Mouse (Mus musculus): Measurements from ENCODE around the gene Lemd1. TPM values are rescaled to one million over a fixed set of nuclear protein-coding genes. Genes with fewer than 3 reads are reported as not detected.
"Not testable (repeated sequence)": the region's sequence is repeated elsewhere in the genome, so short reads cannot be mapped to it uniquely, and the experiment has no call there.

Gene Lemd1
- polyA plus RNA-seq, 1 experiment: not detected

GRCm38 (mm10) chr1:132267959-132268358, 76.7 kb downstream of the Lemd1 start:
- Histone ChIP-seq H3K4me1 (ENCODE audit: control insufficient read depth, insufficient read depth, low read length) (no peaks in the 10 kb centered on the region), H3K27ac (ENCODE audit: control insufficient read depth, insufficient read depth, low read depth, low read length, poor library complexity) (no peak overlapping the region), H3K4me3 (replicated peaks; ENCODE audit: control insufficient read depth, low read depth, low read length) (no peak overlapping the region)
- TF ChIP-seq CTCF (IDR thresholded peaks at IDR 0.05; ENCODE audit: control insufficient read depth, insufficient read depth, low read length) (no peak), POLR2A (IDR thresholded peaks at IDR 0.05; ENCODE audit: borderline replicate concordance, control insufficient read depth, low read depth, low read length) (no peak)
- WGBS: 71% methylated on average over 2 of the region's 2 CpGs

DNA sequence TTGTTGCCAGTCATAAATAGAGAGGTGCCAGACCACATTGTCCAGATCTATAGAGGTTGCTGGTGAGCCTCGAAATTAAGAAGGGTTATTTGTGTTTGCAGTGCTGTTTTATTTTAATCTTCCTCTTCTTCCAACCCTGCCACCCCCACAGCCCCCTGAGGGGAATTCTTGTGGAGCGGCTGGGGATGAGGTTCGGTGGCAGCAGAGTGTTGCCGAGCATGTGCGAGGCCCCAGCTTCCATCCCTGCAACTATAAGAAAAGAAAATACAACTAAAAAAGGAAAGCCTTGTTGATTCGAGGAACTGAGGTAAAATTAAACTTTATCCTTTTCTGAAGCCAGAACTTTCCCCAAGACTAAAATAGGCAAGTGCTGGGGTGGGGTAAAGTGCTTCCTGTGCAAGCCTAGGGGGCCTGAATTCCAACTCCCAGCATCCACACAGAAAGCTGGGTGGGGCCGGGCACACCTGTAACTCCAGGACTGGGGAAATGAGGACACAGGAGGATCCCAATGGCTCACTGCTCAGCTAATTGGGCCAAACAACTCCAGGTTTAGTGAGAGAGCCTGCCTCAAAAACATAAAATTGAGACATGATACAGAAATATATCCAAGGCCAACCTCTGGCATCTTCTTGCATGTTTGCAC, 77.3 kb downstream of the Lemd1 start:
- no peak for TF ChIP-seq POLR2A (IDR thresholded peaks at IDR 0.05; ENCODE audit: borderline replicate concordance, control insufficient read depth, low read depth, low read length)
- no peaks in the 10 kb centered on the region for H3K4me1 ChIP-seq (ENCODE audit: control insufficient read depth, insufficient read depth, low read length)
- 74% methylated on average over 7 of the region's 7 CpGs for WGBS
- no peak overlapping the region for H3K27ac ChIP-seq (ENCODE audit: control insufficient read depth, insufficient read depth, low read depth, low read length, poor library complexity)
- no peak overlapping the region for H3K4me3 ChIP-seq (replicated peaks; ENCODE audit: control insufficient read depth, low read depth, low read length)

GRCm38 (mm10) chr1:132271237-132271636, 80.0 kb downstream of the Lemd1 start:
- H3K27ac ChIP-seq (ENCODE audit: control insufficient read depth, insufficient read depth, low read depth, low read length, poor library complexity): no peak overlapping the region
- WGBS: 84% methylated on average over 3 of the region's 3 CpGs

DNA sequence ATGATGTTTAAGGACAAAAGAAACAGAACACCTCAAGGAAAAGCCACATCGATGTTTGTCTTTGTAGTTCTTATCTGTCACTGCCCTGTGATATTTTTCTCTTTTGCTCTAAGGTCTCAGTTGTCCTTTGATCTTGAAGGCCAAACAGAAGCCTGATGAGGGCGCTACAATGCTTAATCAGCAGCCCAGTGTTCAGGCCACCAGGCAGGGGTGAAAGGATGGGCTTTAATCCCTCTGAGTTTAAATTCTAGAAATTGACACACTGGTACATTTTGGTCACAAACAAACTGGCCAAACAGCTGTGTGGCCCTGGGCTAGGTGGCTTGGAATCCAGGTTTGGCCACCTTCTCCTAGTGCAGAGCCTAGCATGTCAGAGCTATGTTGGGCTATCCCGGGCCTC, 85.5 kb downstream of the Lemd1 start:
- no peaks in the 10 kb centered on the region for H3K4me1 ChIP-seq (ENCODE audit: control insufficient read depth, insufficient read depth, low read length)
- TF ChIP-seq POLR2A (IDR thresholded peaks at IDR 0.05; ENCODE audit: borderline replicate concordance, control insufficient read depth, low read depth, low read length) (no peak), CTCF (IDR thresholded peaks at IDR 0.05; ENCODE audit: control insufficient read depth, insufficient read depth, low read length) (no peak)
- WGBS: 71% methylated on average over 3 of the region's 3 CpGs
- H3K27ac ChIP-seq (ENCODE audit: control insufficient read depth, insufficient read depth, low read depth, low read length, poor library complexity): no peak overlapping the region
- H3K4me3 ChIP-seq (replicated peaks; ENCODE audit: control insufficient read depth, low read depth, low read length): no peak overlapping the region

More at GRCm38 (mm10) chr1:132271237-132271636, 80.0 kb downstream of the Lemd1 start:
- no peak overlapping the region for H3K4me3 ChIP-seq (replicated peaks; ENCODE audit: control insufficient read depth, low read depth, low read length)
- no peaks in the 10 kb centered on the region for H3K4me1 ChIP-seq (ENCODE audit: control insufficient read depth, insufficient read depth, low read length)
- TF ChIP-seq POLR2A (IDR thresholded peaks at IDR 0.05; ENCODE audit: borderline replicate concordance, control insufficient read depth, low read depth, low read length): no peak
- no peak for TF ChIP-seq CTCF (IDR thresholded peaks at IDR 0.05; ENCODE audit: control insufficient read depth, insufficient read depth, low read length)

DNA sequence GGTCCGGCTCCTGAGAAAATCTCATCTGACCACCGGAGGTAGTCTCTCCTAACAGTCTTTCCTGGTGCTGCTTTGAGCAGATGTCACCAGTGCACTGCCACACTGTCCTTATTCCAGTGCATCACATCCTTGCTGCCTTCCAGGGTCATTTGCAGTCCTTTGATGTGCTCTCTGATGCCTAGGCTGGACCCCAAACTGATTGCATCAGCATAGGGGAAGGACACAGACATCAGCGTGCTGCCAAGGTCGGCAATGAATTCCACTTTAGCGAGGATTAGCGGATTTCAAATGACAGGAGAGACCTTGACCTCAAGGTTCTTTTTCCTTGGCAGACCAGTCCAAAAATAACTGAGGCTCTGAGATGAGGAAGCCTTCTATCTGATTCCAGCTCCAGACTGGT, 85.9 kb downstream of the Lemd1 start:
- TF ChIP-seq POLR2A (IDR thresholded peaks at IDR 0.05; ENCODE audit: borderline replicate concordance, control insufficient read depth, low read depth, low read length): no peak
- TF ChIP-seq CTCF (IDR thresholded peaks at IDR 0.05; ENCODE audit: control insufficient read depth, insufficient read depth, low read length): no peak
- 81% methylated on average over 6 of the region's 6 CpGs for WGBS
- H3K4me3 ChIP-seq (replicated peaks; ENCODE audit: control insufficient read depth, low read depth, low read length): no peak overlapping the region
- H3K4me1 ChIP-seq (ENCODE audit: control insufficient read depth, insufficient read depth, low read length): no peaks in the 10 kb centered on the region
- H3K27ac ChIP-seq (ENCODE audit: control insufficient read depth, insufficient read depth, low read depth, low read length, poor library complexity): no peak overlapping the region

- H3K27ac ChIP-seq (ENCODE audit: control insufficient read depth, insufficient read depth, low read depth, low read length, poor library complexity); H3K4me3 ChIP-seq (replicated peaks; ENCODE audit: control insufficient read depth, low read depth, low read length); H3K4me1 ChIP-seq (ENCODE audit: control insufficient read depth, insufficient read depth, low read length): not testable (repeated sequence)
- 74% methylated on average over 6 of the region's 6 CpGs for WGBS
These were observed 89.4 kb downstream of the Lemd1 start for GRCm38 (mm10) chr1:132280636-132281035.

GRCm38 (mm10) chr1:132281523-132282176, 90.4 kb downstream of the Lemd1 start:
- H3K27ac ChIP-seq (ENCODE audit: control insufficient read depth, insufficient read depth, low read depth, low read length, poor library complexity): no peak overlapping the region
- 66% methylated on average over 8 of the region's 8 CpGs for WGBS
- no peak for TF ChIP-seq POLR2A (IDR thresholded peaks at IDR 0.05; ENCODE audit: borderline replicate concordance, control insufficient read depth, low read depth, low read length)
- no peak for TF ChIP-seq CTCF (IDR thresholded peaks at IDR 0.05; ENCODE audit: control insufficient read depth, insufficient read depth, low read length)
- H3K4me3 ChIP-seq (replicated peaks; ENCODE audit: control insufficient read depth, low read depth, low read length): no peak overlapping the region
- H3K4me1 ChIP-seq (ENCODE audit: control insufficient read depth, insufficient read depth, low read length): no peaks in the 10 kb centered on the region

GRCm38 (mm10) chr1:132282177-132282536, 90.9 kb downstream of the Lemd1 start:
- no peak overlapping the region for H3K27ac ChIP-seq (ENCODE audit: control insufficient read depth, insufficient read depth, low read depth, low read length, poor library complexity)
- no peaks in the 10 kb centered on the region for H3K4me1 ChIP-seq (ENCODE audit: control insufficient read depth, insufficient read depth, low read length)
- WGBS: 85% methylated on average over 2 of the region's 2 CpGs
- no peak for TF ChIP-seq POLR2A (IDR thresholded peaks at IDR 0.05; ENCODE audit: borderline replicate concordance, control insufficient read depth, low read depth, low read length)
- no peak for TF ChIP-seq CTCF (IDR thresholded peaks at IDR 0.05; ENCODE audit: control insufficient read depth, insufficient read depth, low read length)
- H3K4me3 ChIP-seq (replicated peaks; ENCODE audit: control insufficient read depth, low read depth, low read length): no peak overlapping the region

GRCm38 (mm10) chr1:132283018-132283417, 91.8 kb downstream of the Lemd1 start:
- 85% methylated on average over 13 of the region's 13 CpGs for WGBS
- Histone ChIP-seq H3K4me1 (ENCODE audit: control insufficient read depth, insufficient read depth, low read length) (no peaks in the 10 kb centered on the region), H3K4me3 (replicated peaks; ENCODE audit: control insufficient read depth, low read depth, low read length) (no peak overlapping the region), H3K27ac (ENCODE audit: control insufficient read depth, insufficient read depth, low read depth, low read length, poor library complexity) (no peak overlapping the region)
- TF ChIP-seq CTCF (IDR thresholded peaks at IDR 0.05; ENCODE audit: control insufficient read depth, insufficient read depth, low read length) (no peak), POLR2A (IDR thresholded peaks at IDR 0.05; ENCODE audit: borderline replicate concordance, control insufficient read depth, low read depth, low read length) (no peak)
